Mouse (Mus musculus) limb, embryonic 10.5 days (tissue): ENCODE data around the gene Ppil1. TPM values are rescaled to one million over a fixed set of nuclear protein-coding genes. Genes with fewer than 3 reads are reported as not detected.

Experiments
- DNase-seq: peaks from one replicate; pipeline ENCODE4 v3.0.0-alpha.2; 2017; ENCODE audit warnings: low spot score
- H3K27ac ChIP-seq: fragments of 300-500 bp; sonication (generic); 2 replicates; pipeline ENCODE4 v1.5.1; 2016; ENCODE audit warnings: mild to moderate bottlenecking
- H3K27me3 ChIP-seq: fragments of 300-500 bp; sonication (generic); 2 replicates; pipeline ENCODE4 v1.6.1; 2016; ENCODE audit warnings: low read depth, mild to moderate bottlenecking; ENCODE audit not compliant: poor library complexity, severe bottlenecking
- H3K36me3 ChIP-seq: fragments of 300-500 bp; sonication (generic); 2 replicates; pipeline ENCODE4 v1.6.1; 2016; ENCODE audit warnings: mild to moderate bottlenecking, moderate library complexity
- H3K4me1 ChIP-seq: fragments of 300-500 bp; sonication (generic); 2 replicates; pipeline ENCODE4 v1.6.1; 2016
- H3K4me3 ChIP-seq: fragments of 300-500 bp; sonication (generic); 2 replicates; pipeline ENCODE4 v1.5.1; 2016; ENCODE audit warnings: mild to moderate bottlenecking, moderate library complexity
- H3K9me3 ChIP-seq: fragments of 300-500 bp; sonication (generic); replicated peaks from 2 replicates; pipeline ENCODE4 v1.6.1; 2016; ENCODE audit warnings: mild to moderate bottlenecking
- WGBS: fragments of 180-500 bp; shearing (Covaris S2); methylation state at CpG from one replicate; pipeline ENCODE4 v1.1.7; 2016; 5-methylcytosine and 5-hydroxymethylcytosine counted together
- polyA plus RNA-seq: library from polyadenylated mRNA; unstranded; fragments of >200 nt; fragmentation: Nextera tagmentation; extraction: Ambion mirVana; gene quantifications from 2 replicates; pipeline ENCODE4 v1.2.1, GENCODE M21; 2016

The Ppil1 gene
- polyA plus RNA-seq, 1 experiment from 2014 or later, result 239 TPM

- WGBS, result 96% methylated on average over 7 of the region's 7 CpGs
- DNase-seq, result no peak
- Histone ChIP-seq H3K27ac (no peak overlapping the region), H3K27me3 (no peaks in the 10 kb centered on the region), H3K36me3 (peaks cover 46% of the 10 kb centered on the region), H3K4me1 (peaks cover 53% of the 10 kb centered on the region), H3K9me3 (no peaks in the 10 kb centered on the region), H3K4me3 (no peak overlapping the region)
These were observed 36.9 kb upstream of the Ppil1 start for GRCm38 (mm10) chr17:29300926-29301325.

GRCm38 (mm10) chr17:29299282-29299681, 35.3 kb upstream of the Ppil1 start:
- H3K9me3 ChIP-seq, result no peaks in the 10 kb centered on the region
- no peak overlapping the region for H3K27ac ChIP-seq
- 98% methylated on average over 4 of the region's 4 CpGs for WGBS
- no peak overlapping the region for H3K4me3 ChIP-seq
- no peaks in the 10 kb centered on the region for H3K27me3 ChIP-seq
- peaks cover 42% of the 10 kb centered on the region for H3K4me1 ChIP-seq
- no peak for DNase-seq
- H3K36me3 ChIP-seq, result peaks cover 54% of the 10 kb centered on the region

GRCm38 (mm10) chr17:29297813-29298212, 33.8 kb upstream of the Ppil1 start:
- H3K4me3 ChIP-seq, result no peak overlapping the region
- H3K27ac ChIP-seq, result peak overlapping the region; percentile 63
- WGBS, result 80% methylated on average over 6 of the region's 6 CpGs
- H3K4me1 ChIP-seq, result peaks cover 28% of the 10 kb centered on the region
- H3K36me3 ChIP-seq, result peaks cover 62% of the 10 kb centered on the region
- no peak for DNase-seq
- H3K9me3 ChIP-seq, result no peaks in the 10 kb centered on the region
- H3K27me3 ChIP-seq, result no peaks in the 10 kb centered on the region

GRCm38 (mm10) chr17:29297321-29297720, 33.3 kb upstream of the Ppil1 start:
- Histone ChIP-seq H3K4me3 (no peak overlapping the region), H3K4me1 (peaks cover 25% of the 10 kb centered on the region), H3K27me3 (no peaks in the 10 kb centered on the region), H3K9me3 (no peaks in the 10 kb centered on the region), H3K36me3 (peaks cover 62% of the 10 kb centered on the region), H3K27ac (peak overlapping the region; percentile 63; the same call in 1 of the 2 replicates)
- WGBS, result 54% methylated on average over 10 of the region's 10 CpGs
- no peak for DNase-seq

GRCm38 (mm10) chr17:29295835-29296234, 31.8 kb upstream of the Ppil1 start:
- WGBS, result 73% methylated on average over 5 of the region's 5 CpGs
- no peak overlapping the region for H3K27ac ChIP-seq
- H3K27me3 ChIP-seq, result no peaks in the 10 kb centered on the region
- H3K4me3 ChIP-seq, result no peak overlapping the region
- DNase-seq, result no peak
- H3K36me3 ChIP-seq, result peaks cover 61% of the 10 kb centered on the region
- H3K9me3 ChIP-seq, result no peaks in the 10 kb centered on the region
- H3K4me1 ChIP-seq, result peaks cover 25% of the 10 kb centered on the region

- DNase-seq, result no peak
- Histone ChIP-seq H3K4me1 (peaks cover 25% of the 10 kb centered on the region), H3K4me3 (no peak overlapping the region), H3K9me3 (no peaks in the 10 kb centered on the region), H3K27me3 (no peaks in the 10 kb centered on the region), H3K27ac (no peak overlapping the region), H3K36me3 (peaks cover 48% of the 10 kb centered on the region)
- WGBS, result 78% methylated on average over 9 of the region's 9 CpGs
These were observed 30.0 kb upstream of the Ppil1 start for GRCm38 (mm10) chr17:29293807-29294605.

- H3K4me1 ChIP-seq, result peaks cover 25% of the 10 kb centered on the region
- no peaks in the 10 kb centered on the region for H3K9me3 ChIP-seq
- H3K27ac ChIP-seq, result no peak overlapping the region
- no peak for DNase-seq
- H3K27me3 ChIP-seq, result no peaks in the 10 kb centered on the region
- H3K36me3 ChIP-seq, result peaks cover 40% of the 10 kb centered on the region
- WGBS, result 86% methylated on average over 3 of the region's 3 CpGs
- H3K4me3 ChIP-seq, result no peak overlapping the region
These were observed 29.0 kb upstream of the Ppil1 start for GRCm38 (mm10) chr17:29292996-29293395.

- DNase-seq, result no peak
- peaks cover 35% of the 10 kb centered on the region for H3K36me3 ChIP-seq
- H3K4me1 ChIP-seq, result peaks cover 14% of the 10 kb centered on the region
- no peaks in the 10 kb centered on the region for H3K27me3 ChIP-seq
- 87% methylated on average over 7 of the region's 7 CpGs for WGBS
- no peak overlapping the region for H3K4me3 ChIP-seq
- H3K27ac ChIP-seq, result no peak overlapping the region
- no peaks in the 10 kb centered on the region for H3K9me3 ChIP-seq
These were observed 27.8 kb upstream of the Ppil1 start for GRCm38 (mm10) chr17:29291793-29292192.

- 0 out of 2 replicates have a peak, but pooled peaks cover 2% of the 10 kb centered on the region for H3K9me3 ChIP-seq
- H3K27me3 ChIP-seq, result no peaks in the 10 kb centered on the region
- no peak overlapping the region for H3K27ac ChIP-seq
- H3K4me1 ChIP-seq, result no peaks in the 10 kb centered on the region
- WGBS, result 90% methylated on average over 21 of the region's 21 CpGs
- no peak overlapping the region for H3K4me3 ChIP-seq
- peaks cover 46% of the 10 kb centered on the region for H3K36me3 ChIP-seq
- no peak for DNase-seq
These were observed 18.4 kb upstream of the Ppil1 start for GRCm38 (mm10) chr17:29282216-29282952.

GRCm38 (mm10) chr17:29281541-29281940, 17.6 kb upstream of the Ppil1 start:
- peaks cover 7% of the 10 kb centered on the region; the same call in 1 of the 2 replicates for H3K4me1 ChIP-seq
- no peak for DNase-seq
- H3K36me3 ChIP-seq, result peaks cover 45% of the 10 kb centered on the region
- no peak overlapping the region for H3K4me3 ChIP-seq
- no peak overlapping the region for H3K27ac ChIP-seq
- no peaks in the 10 kb centered on the region for H3K27me3 ChIP-seq
- 89% methylated on average over 5 of the region's 5 CpGs for WGBS
- 0 out of 2 replicates have a peak, but pooled peaks cover 2% of the 10 kb centered on the region for H3K9me3 ChIP-seq

GRCm38 (mm10) chr17:29280422-29280821, 16.4 kb upstream of the Ppil1 start:
- Histone ChIP-seq H3K4me3 (no peak overlapping the region), H3K4me1 (peaks cover 7% of the 10 kb centered on the region; the same call in 1 of the 2 replicates), H3K27me3 (no peaks in the 10 kb centered on the region), H3K27ac (no peak overlapping the region), H3K9me3 (no peaks in the 10 kb centered on the region), H3K36me3 (peaks cover 36% of the 10 kb centered on the region)
- 92% methylated on average over 5 of the region's 5 CpGs for WGBS
- DNase-seq, result no peak

GRCm38 (mm10) chr17:29273889-29274288, 9.9 kb upstream of the Ppil1 start:
- H3K27ac ChIP-seq, result no peak overlapping the region
- H3K27me3 ChIP-seq, result no peaks in the 10 kb centered on the region
- no peaks in the 10 kb centered on the region for H3K36me3 ChIP-seq
- H3K4me1 ChIP-seq, result peaks cover 21% of the 10 kb centered on the region
- DNase-seq, result no peak
- no peak overlapping the region for H3K4me3 ChIP-seq
- WGBS, result 90% methylated on average over 11 of the region's 11 CpGs
- no peaks in the 10 kb centered on the region for H3K9me3 ChIP-seq

- Histone ChIP-seq H3K4me1 (peaks cover 23% of the 10 kb centered on the region), H3K36me3 (no peaks in the 10 kb centered on the region), H3K9me3 (no peaks in the 10 kb centered on the region), H3K27me3 (no peaks in the 10 kb centered on the region), H3K4me3 (no peak overlapping the region), H3K27ac (no peak overlapping the region)
- DNase-seq, result no peak
- WGBS, result 93% methylated on average over 7 of the region's 7 CpGs
These were observed 9.2 kb upstream of the Ppil1 start for GRCm38 (mm10) chr17:29273156-29273555.
